Mouse (Mus musculus): ENCODE data around the gene Reln. TPM values are rescaled to one million over a fixed set of nuclear protein-coding genes. Genes with fewer than 3 reads are reported as not detected.

Reln gene
- polyA plus RNA-seq, 1 experiment from 2014 or later, result 1.8 TPM

DNA sequence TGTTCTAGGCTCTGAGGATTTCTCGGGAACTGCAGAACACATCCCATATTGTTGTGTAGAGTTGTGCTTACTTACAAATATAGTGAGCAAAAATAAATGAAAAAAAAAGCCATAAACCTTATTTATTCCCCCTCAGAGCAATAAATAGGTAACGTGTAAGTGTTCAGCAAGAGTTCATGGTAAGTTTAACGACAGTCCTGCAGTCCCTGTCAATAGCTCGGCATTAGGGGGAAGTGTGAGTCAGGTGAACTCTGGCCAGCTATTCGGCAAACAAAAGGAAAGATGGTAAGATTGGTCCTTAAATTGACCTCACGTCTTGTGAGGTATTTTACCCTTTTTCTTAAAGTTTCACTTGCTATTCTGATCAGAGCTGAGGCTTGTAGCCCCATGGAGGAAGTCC, 497.1 kb downstream of the Reln start:
- no peak overlapping the region for H3K27ac ChIP-seq (ENCODE audit: low read depth)
- H3K9ac ChIP-seq, result no peak overlapping the region
- no peaks in the 10 kb centered on the region for H3K36me3 ChIP-seq (ENCODE audit: insufficient read depth)
- 70% methylated on average over 6 of the region's 6 CpGs for WGBS
- no peak for ATAC-seq (ENCODE audit: insufficient read depth)
- no peak for DNase-seq
- no peaks in the 10 kb centered on the region for H3K9me3 ChIP-seq (ENCODE audit: low read depth, low read length)
- no peak for TF ChIP-seq CTCF (IDR thresholded peaks at IDR 0.05; ENCODE audit: low read depth)
- no peaks in the 10 kb centered on the region for H3K4me1 ChIP-seq (ENCODE audit: insufficient read depth)
- no peak overlapping the region for H3K4me2 ChIP-seq
- H3K27me3 ChIP-seq (ENCODE audit: insufficient read depth, low read length), result no peaks in the 10 kb centered on the region
- H3K4me3 ChIP-seq (ENCODE audit: low read depth, low read length), result no peak overlapping the region

GRCm38 (mm10) chr5:21846616-21847290, 497.7 kb downstream of the Reln start:
- H3K4me1 ChIP-seq (ENCODE audit: insufficient read depth), result no peaks in the 10 kb centered on the region
- no peaks in the 10 kb centered on the region for H3K27me3 ChIP-seq (ENCODE audit: insufficient read depth, low read length)
- DNase-seq (no peak), ATAC-seq (ENCODE audit: insufficient read depth) (no peak)
- H3K36me3 ChIP-seq (ENCODE audit: insufficient read depth), result no peaks in the 10 kb centered on the region
- no peak for TF ChIP-seq CTCF (IDR thresholded peaks at IDR 0.05; ENCODE audit: low read depth)
- no peak overlapping the region for H3K9ac ChIP-seq
- 69% methylated on average over 20 of the region's 20 CpGs for WGBS
- H3K9me3 ChIP-seq (ENCODE audit: low read depth, low read length), result no peaks in the 10 kb centered on the region
- no peak overlapping the region for H3K27ac ChIP-seq (ENCODE audit: low read depth)
- no peak overlapping the region for H3K4me3 ChIP-seq (ENCODE audit: low read depth, low read length)
- no peak overlapping the region for H3K4me2 ChIP-seq

DNA sequence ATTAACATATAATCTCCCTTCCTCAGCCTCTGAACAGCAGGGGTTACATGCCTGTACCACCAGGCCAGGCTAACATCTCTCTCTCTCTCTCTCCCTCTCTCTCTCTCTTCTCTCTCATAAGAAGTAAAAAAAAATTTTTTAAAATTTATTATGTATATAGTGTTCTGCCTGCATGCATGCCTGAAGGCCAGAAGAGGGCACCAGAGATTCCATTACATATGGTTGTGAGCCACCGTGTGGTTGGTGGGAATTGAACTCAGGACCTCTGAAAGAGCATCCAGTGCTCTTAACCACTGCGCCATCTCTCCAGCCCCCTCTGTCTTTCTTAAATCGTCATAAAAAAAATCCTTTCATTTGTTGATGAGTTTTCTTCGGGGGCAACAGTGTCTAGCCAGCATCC, 499.8 kb downstream of the Reln start:
- H3K4me2 ChIP-seq, result no peak overlapping the region
- H3K36me3 ChIP-seq (ENCODE audit: insufficient read depth), result no peaks in the 10 kb centered on the region
- ATAC-seq (ENCODE audit: insufficient read depth) (no peak), DNase-seq (peak; percentile 19)
- no peaks in the 10 kb centered on the region for H3K27me3 ChIP-seq (ENCODE audit: insufficient read depth, low read length)
- H3K9me3 ChIP-seq (ENCODE audit: low read depth, low read length), result no peaks in the 10 kb centered on the region
- no peaks in the 10 kb centered on the region for H3K4me1 ChIP-seq (ENCODE audit: insufficient read depth)
- TF ChIP-seq CTCF (IDR thresholded peaks at IDR 0.05; ENCODE audit: low read depth), result peak; percentile 45
- no peak overlapping the region for H3K4me3 ChIP-seq (ENCODE audit: low read depth, low read length)
- H3K27ac ChIP-seq (ENCODE audit: low read depth), result no peak overlapping the region
- H3K9ac ChIP-seq, result no peak overlapping the region
- WGBS, result 65% methylated on average over 4 of the region's 4 CpGs

Other genes starting within 250 kb of the Reln start
- gene Orc5, start 205.7 kb upstream of the Reln start, polyA plus RNA-seq (2014; fragmentation: Nextera tagmentation; extraction: Ambion mirVana), result 40.5 and 43.1 TPM in 2 replicates

Measured in lung, embryonic 14.5 days (tissue).